Mouse (Mus musculus): ENCODE results near the gene Rhoc.
"Not testable (repeated sequence)": the region's sequence is repeated elsewhere in the genome, so short reads cannot be mapped to it uniquely, and the experiment has no call there.

Rhoc gene

GRCm38 (mm10) chr3:104788075-104788474 is at the start of gene Rhoc:
TSS of gene Rhoc (plus strand) at chr3:104788375.
- DNase-seq (ENCODE audit: low spot score in 2 of 2): no peak

DNA sequence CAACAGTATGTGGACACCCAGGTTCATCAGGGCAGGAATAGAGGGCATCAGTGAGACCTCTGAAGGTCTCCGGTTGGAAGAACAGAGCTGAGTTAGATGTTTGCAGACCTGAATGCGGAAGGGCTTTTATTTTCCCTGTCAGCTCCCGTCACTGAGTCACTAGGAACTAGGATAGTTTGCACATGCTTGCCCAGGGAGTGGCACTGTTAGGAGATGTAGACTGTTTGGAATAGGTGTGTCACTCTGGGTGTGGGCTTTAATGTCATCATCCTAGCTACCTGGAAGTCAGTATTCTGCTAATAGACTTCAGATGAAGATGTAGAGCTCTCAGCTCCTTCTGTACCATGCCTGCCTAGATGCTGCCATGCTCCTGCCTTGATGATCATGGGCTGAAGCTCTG is 46.2 kb upstream of the Rhoc start:
- no peak for DNase-seq (ENCODE audit: low spot score in 2 of 2)

GRCm38 (mm10) chr3:104743161-104743560 is 45.0 kb upstream of the Rhoc start:
- DNase-seq (ENCODE audit: low spot score in 2 of 2): no peak

DNA sequence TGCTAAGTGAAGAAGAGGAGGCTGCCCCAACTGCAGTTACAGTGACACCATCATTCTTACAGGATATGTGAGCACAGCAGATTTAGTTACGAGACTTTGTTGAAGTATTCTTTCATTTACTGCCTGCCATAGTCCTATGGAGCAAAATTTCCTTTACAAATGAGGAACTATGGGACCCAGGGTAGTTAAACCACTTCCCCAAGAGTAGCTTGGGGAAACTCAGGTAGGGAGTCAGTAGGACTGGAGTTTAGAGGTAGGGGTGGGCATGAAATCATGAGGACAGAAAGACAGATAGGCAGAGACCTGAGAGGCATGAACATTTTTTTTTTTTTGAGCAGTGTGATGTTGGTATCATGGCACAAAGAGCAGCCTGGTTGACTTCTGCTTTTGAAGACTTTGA is 44.3 kb upstream of the Rhoc start:
- no peak for DNase-seq (ENCODE audit: low spot score in 2 of 2)

DNA sequence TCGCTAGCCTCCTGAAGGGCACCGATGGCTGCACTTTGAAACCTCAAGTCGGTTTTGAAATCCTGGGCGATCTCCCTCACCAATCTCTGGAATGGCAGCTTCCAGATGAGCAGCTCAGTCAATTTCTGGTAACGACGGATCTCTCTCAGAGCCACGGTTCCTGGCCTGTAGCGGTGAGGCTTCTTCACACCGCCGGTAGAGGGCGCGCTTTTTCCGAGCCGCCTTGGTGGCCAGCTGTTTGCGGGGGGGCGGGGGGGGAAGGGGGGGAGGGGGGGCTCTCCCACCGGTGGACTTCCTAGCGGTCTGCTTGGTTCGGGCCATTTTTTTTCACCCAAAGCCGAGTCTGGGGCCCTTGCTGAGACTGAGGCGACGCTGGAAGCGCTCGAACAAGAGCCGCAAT is 35.3 kb upstream of the Rhoc start:
- not testable (repeated sequence) for DNase-seq (ENCODE audit: low spot score in 2 of 2)

DNA sequence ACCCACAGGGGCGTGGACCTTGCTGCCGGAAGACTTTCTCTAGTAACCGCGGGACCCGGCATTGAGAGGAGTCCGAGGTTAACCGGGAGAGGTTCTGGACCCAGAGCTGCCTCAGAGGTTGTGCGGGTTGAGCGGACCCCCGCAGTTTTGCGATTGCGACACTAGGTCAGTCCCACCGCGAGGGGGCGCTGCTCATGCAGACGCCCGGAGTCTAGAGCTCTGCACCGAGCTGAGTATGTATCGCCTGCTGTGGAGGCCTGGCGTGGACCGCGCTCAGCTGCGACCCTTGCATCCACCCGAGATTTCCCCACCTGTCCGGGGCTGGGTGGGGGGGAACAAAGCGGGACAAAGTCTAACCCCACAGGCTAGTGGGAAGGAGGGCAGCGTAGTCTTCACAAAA is 29.8 kb upstream of the Rhoc start:
- DNase-seq (ENCODE audit: low spot score in 2 of 2): peak in 1 of 2 experiments; percentile 27

DNA sequence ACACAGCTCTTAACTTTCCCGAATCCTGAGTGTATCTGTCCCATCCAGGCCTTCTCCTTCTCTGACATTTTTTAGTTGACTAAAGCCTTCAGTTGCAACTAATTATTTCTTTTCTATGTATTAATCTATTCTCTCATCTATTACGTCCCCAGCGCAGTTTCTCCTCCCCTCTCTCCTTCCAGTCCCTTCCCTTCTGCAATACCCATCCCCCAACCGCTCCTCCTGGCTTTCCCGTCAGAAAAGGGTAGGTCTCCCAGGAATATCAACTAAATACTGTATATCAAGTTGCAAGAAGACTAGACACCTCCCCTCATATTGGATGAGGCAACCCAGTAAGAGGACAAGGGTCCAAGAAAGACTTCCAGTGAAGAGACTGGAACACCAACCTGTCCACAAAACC is 29.3 kb upstream of the Rhoc start:
- DNase-seq (ENCODE audit: low spot score in 2 of 2): no peak

- not testable (repeated sequence) for DNase-seq (ENCODE audit: low spot score in 2 of 2)
These were observed 25.9 kb upstream of the Rhoc start for GRCm38 (mm10) chr3:104762103-104762863.

DNA sequence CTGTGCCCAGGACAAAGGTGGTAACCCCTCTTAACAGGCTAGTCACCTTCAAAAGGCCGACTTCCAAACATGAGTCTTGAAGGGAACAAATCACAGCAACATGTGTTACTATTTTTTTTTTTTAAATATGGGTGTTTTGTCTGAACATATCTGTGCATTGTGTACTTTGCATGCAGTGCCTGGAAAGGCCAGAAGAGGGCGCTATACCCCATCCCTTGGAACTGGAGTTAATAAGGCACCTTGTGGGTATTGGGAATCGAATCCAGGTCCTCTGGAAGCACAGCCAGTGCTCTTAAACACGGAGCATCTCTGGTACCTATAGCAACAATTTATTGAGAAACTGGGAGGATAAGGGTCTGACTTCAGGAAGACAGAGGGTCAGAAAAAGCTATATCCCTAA is 23.2 kb upstream of the Rhoc start:
- no peak for DNase-seq (ENCODE audit: low spot score in 2 of 2)

DNA sequence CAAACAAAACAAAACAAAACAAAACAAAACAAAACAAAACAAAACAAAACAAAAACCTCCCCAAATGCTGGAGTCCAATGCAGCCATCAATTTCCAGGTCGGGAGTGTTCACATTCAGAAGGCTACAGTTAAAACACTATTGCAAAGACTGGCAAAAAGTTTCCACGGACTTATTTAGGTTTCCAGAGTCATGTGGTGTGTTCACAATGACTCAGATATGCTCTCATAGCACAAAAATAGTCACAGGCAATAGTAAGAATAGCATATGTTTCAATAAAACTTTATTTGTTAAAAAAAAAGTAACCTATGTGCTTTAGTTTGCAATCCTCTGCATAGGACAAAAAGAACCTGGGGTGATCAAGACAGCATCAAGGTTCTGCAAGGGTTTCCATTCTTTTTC is 21.0 kb upstream of the Rhoc start:
- DNase-seq (ENCODE audit: low spot score in 2 of 2): no peak

DNA sequence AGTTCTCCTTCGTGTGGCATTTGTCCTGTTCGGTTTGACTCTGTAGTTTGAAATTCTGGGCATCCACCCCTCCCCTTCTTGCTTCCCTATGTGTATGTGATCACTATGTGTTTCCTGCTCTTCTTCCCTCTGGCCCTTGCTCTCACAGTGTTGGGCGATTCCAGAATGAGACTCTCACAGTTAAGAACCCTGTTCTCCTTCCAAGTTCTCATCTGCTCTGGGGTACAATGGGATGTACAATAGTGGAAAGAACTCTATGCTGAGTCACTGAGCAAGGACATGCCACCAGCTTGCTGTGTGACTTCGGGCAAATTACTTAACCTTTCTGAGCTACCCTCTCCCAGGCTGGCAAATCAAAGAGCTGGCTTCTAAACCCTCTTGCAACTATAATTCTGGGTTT is 20.5 kb upstream of the Rhoc start:
- DNase-seq (ENCODE audit: low spot score in 2 of 2): no peak

DNA sequence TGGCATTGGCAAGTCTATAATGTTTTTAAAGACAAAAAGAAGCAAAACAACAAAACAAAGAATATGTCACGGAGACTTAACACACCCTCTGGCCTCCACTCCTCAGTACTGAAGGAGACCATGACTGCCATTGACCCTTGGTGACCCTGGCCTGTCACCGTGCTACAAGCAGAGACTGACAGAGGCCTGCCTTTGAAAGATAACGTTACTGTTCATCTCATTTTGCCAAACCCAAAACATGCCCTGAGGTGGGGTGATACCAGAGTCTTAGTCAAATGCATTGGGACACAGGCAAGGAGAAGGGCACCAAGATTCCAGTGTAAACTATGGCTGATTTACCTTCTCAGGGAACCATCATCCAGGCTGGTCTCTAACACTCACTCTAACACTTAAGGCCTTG is 19.0 kb upstream of the Rhoc start:
- DNase-seq (ENCODE audit: low spot score in 2 of 2): no peak

GRCm38 (mm10) chr3:104770035-104770434 is 18.1 kb upstream of the Rhoc start:
- no peak for DNase-seq (ENCODE audit: low spot score in 2 of 2)

DNA sequence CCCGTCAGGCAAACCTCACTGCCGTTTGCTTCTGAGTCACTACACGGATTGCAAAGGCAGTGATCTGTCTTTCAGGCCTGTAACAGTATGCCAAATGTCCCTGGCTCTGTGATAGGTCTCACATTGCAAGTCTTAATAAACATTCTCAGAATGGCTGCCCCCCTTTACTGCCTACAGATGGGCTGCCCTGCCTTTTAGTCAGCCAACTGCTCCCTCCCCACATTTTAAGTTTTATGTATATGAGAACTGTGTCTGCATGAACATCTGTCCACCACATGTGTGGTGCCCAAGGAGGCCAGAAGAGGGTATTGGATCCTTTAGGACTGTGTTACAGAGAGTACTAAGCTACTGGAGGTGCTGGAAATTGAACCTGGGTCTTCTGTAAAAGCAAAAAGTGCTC is 17.3 kb upstream of the Rhoc start:
- DNase-seq (ENCODE audit: low spot score in 2 of 2): no peak

DNA sequence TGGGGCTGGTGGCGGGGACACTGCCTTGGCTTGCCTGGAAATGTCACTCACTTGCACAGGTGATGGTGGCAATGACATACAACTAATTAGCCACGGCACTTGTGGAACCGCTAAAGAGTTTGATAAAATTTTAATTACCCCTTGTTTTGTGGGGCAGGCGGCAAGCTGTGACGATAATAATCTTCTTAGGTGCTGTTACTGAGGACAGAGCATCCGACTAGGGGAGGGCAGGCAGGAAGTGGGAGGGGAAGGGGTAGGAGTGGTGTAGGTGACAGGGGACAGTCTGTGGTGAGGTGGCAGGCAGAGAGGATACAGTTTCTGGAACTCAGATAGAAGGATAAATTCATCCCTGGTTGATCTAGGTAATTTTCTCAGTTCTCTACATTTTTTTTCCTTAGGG is 16.7 kb upstream of the Rhoc start:
- DNase-seq (ENCODE audit: low spot score in 2 of 2): no peak

DNA sequence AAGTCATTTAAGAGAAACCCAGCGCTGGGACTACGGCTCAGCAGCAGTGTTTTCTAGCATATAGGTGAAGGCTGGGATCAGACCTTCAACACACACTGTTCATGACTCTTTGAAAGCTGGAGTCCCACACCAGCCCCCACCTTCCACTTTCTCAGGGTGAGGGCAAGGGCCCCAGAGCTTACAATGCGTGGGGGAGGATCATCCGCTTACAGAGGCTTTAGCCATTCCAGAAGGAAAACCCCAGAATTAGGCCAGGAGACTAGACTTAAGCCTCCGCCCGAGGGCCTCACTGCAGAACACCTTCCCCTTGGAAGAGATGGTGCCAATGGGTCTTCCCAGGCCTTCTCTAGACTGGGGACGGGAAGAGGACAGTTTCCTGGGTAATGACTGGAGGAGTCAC is 14.9 kb upstream of the Rhoc start:
- DNase-seq (ENCODE audit: low spot score in 2 of 2): no peak

DNA sequence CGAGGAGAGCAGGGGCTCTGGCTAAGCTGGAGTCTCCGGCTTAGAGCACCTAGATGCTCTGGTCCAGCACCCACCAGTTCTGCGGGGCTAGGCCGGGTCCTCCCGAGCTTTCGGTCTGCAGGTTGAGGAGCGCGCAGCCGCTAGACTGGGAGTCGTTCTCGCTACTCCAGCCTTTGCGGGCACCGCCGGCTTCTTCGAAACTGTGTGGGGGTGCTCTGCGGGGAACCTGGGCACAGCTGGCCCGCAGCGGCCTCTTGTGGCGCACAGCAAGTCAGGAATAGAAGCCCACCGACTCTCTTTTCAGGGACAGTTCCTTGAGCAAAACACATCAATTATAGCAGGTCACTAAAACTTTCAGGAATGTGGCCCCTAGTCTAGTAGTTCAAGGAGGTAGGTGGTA is 10.8 kb upstream of the Rhoc start:
- DNase-seq (ENCODE audit: low spot score in 2 of 2): no peak

- DNase-seq (ENCODE audit: low spot score in 2 of 2): no peak
These were observed 8.2 kb upstream of the Rhoc start for GRCm38 (mm10) chr3:104779949-104780348.

- no peak for DNase-seq (ENCODE audit: low spot score in 2 of 2)
These were observed 7.4 kb upstream of the Rhoc start, which contains the start of gene Ppm1j for GRCm38 (mm10) chr3:104780561-104781420. TSS of gene Ppm1j (plus strand) at chr3:104781056.

- no peak for DNase-seq (ENCODE audit: low spot score in 2 of 2)
These were observed 6.7 kb upstream of the Rhoc start, which contains the start of gene Fam19a3 for GRCm38 (mm10) chr3:104781471-104781903. TSS of gene Fam19a3 (minus strand) at chr3:104781840.

DNA sequence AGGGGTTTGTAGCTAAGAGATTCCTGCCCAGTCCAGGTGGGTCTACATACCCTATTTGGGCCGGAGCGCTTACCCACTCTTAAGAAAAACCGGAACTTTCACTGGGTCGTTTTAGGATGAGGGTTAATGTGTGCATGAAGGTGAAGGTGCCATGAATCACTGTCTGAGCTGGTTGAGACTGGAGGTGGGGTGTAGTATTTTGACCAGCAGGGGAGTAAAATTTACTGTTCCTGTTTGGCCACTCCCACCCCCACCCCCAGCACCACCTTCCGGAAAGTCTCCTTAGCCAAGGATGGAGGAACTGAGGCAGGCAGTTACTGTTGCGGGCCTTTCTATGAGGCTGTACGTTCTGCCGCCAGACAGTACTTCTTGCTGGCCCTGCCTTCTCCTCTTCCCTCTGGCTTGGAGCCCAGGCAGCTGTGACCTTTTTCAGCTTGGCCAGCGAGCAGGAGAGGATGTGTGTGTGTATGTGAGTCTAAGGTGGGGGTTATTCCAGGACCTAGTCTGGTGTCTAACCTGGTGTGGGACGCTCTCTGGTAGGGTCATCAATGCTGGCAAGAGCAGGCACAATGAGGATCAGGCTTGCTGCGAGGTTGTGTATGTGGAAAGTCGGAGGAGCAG is 6.0 kb upstream of the Rhoc start:
- DNase-seq (ENCODE audit: low spot score in 2 of 2): no peak

- no peak for DNase-seq (ENCODE audit: low spot score in 2 of 2)
These were observed 4.1 kb upstream of the Rhoc start for GRCm38 (mm10) chr3:104783971-104784500.

All from frontal cortex, postnatal 25 days (tissue).